Mouse (Mus musculus) cortical plate, adult 2 months (tissue): Measurements from ENCODE around the gene Olfr866.

Experiments
- CTCF ChIP-seq: fragments of 200-500 bp; IDR thresholded peaks from 2 replicates; pipeline ENCODE4 v1.5.1; 2011; ENCODE audit warnings: mild to moderate bottlenecking, control low read depth, low read length; ENCODE audit not compliant: insufficient read depth; ENCODE audit errors: extremely low read depth
- POLR2A ChIP-seq: fragments of 200-500 bp; IDR thresholded peaks from 2 replicates; pipeline ENCODE4 v1.6.1; 2011; ENCODE audit warnings: mild to moderate bottlenecking, low read length, control low read depth; ENCODE audit not compliant: insufficient read depth; ENCODE audit errors: extremely low read depth

DNA sequence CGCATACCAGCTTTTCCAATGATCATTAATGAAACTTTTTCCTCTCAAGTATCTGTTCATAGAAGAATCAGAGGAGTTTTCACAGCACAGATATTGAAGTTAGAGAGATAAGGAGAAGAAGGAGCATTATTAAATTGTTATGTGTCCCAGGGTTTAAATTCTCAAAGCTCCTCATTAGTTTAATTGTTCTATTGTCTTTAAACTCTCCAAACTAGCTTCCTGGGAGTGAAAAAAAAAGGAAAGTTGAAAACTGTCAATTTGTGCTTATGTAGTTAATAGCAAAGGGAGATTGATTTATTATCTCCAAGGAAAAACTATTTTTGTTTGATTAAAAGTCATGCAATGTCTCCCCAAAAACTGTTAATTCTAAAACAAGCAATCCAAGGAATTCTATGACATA, 29.6 kb upstream of the Olfr866 start, which contains the start of gene Olfr867:
- TF ChIP-seq POLR2A (no peak), CTCF (no peak)
